Mouse (Mus musculus) liver, embryonic 11.5 days (tissue): ENCODE results near the gene Pou3f3. TPM values are rescaled to one million over a fixed set of nuclear protein-coding genes. Genes with fewer than 3 reads are reported as not detected.

Experiments used
- ATAC-seq: fragments of 200-750 bp; cut with Nextera tagmentation; replicated peaks from 2 replicates; pipeline ENCODE4 v1.8.0; 2017; ENCODE audit warnings: moderate number of reproducible peaks, mild to moderate bottlenecking, moderate TSS enrichment, moderate library complexity; ENCODE audit not compliant: low FRiP score
- DNase-seq: peaks from one replicate; pipeline ENCODE4 v3.0.0-alpha.2; 2017; ENCODE audit warnings: low spot score
- H3K27ac ChIP-seq: fragments of 300-500 bp; sonication (generic); 2 replicates; pipeline ENCODE4 v1.5.1; 2014; ENCODE audit warnings: mild to moderate bottlenecking, low read depth, low read length, control low read depth
- H3K27me3 ChIP-seq: fragments of 300-500 bp; sonication (generic); replicated peaks from 2 replicates; pipeline ENCODE4 v1.6.1; 2014; ENCODE audit warnings: low read length, mixed read lengths; ENCODE audit not compliant: control insufficient read depth, insufficient read depth
- H3K36me3 ChIP-seq: fragments of 300-500 bp; sonication (generic); 2 replicates; pipeline ENCODE4 v1.6.1; 2014; ENCODE audit warnings: mild to moderate bottlenecking, low read length, moderate library complexity, mixed read lengths; ENCODE audit not compliant: control insufficient read depth, insufficient read depth
- H3K4me1 ChIP-seq: fragments of 300-500 bp; sonication (generic); replicated peaks from 2 replicates; pipeline ENCODE4 v1.6.1; 2014; ENCODE audit warnings: low read length, mixed read lengths; ENCODE audit not compliant: control insufficient read depth, insufficient read depth
- H3K4me2 ChIP-seq: fragments of 300-500 bp; sonication (generic); 2 replicates; pipeline ENCODE4 v1.6.1; 2014; ENCODE audit warnings: mild to moderate bottlenecking, control low read depth, moderate library complexity
- H3K4me3 ChIP-seq: fragments of 300-500 bp; sonication (generic); 2 replicates; pipeline ENCODE4 v1.5.1; 2014; ENCODE audit warnings: low read depth, low read length, control low read depth
- H3K9ac ChIP-seq: fragments of 300-500 bp; sonication (generic); 2 replicates; pipeline ENCODE4 v1.6.1; 2014; ENCODE audit warnings: low read depth, low read length, control low read depth
- H3K9me3 ChIP-seq: fragments of 300-500 bp; sonication (generic); 2 replicates; pipeline ENCODE4 v1.6.1; 2016; ENCODE audit warnings: low read length, inconsistent platforms, mixed read lengths; ENCODE audit not compliant: control insufficient read depth
- WGBS: fragments of 180-500 bp; shearing (Covaris S2); extraction: QIAGEN DNeasy Blood & Tissue Kit; methylation state at CpG from one replicate; pipeline ENCODE4 v1.1.7; 2014; 5-methylcytosine and 5-hydroxymethylcytosine counted together
- polyA plus RNA-seq: library from polyadenylated mRNA; unstranded; fragments of >200 nt; fragmentation: Nextera tagmentation; extraction: Ambion mirVana; gene quantifications from 2 replicates; pipeline ENCODE4 v1.2.1, GENCODE M21; 2014

Pou3f3 gene
- polyA plus RNA-seq, 1 experiment from 2014 or later: 0.11 TPM

DNA sequence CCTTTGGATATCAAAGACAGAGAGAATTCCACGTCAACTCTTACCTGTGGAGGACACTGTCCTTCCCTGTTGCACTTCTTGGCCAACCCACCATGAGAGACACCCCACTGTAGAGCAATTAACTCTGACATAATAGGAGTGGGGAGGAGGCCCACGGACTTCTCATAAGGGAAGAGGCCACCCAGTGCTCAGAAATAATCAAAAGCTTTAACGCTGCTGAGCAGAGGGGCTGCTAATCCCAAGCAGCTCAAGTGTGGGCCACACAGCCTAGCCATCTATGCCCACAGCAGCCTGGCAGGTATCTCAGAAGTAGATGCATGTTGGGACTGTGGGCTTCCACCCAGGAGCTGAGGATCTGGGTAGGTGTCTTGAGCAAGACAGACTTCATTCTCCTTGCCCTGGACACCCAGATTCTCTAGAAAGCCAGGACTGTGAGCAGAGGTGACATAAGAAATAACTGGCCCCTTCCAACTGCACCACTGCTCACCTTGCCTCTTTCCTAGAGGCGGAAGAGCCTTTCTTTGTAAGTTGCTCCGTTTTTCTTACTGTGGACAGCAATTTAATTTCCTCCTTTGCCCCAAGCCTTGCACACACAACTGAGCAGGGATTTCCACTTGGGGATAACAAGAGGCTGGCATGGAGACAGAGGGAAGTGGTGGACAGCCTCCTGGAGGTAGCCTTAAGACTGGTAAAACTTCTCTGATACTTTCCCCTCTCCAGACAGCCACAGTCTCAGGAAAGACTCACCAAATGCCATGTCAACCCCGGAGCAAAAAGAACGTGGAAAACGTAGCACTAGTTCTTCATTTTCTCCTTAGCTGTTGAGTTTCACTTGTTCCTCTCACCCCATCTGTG, 16.1 kb downstream of the Pou3f3 start:
- DNase-seq (no peak), ATAC-seq (no peak)
- Histone ChIP-seq H3K27me3 (peaks cover 97% of the 10 kb centered on the region), H3K36me3 (no peaks in the 10 kb centered on the region), H3K27ac (no peak overlapping the region), H3K9ac (no peak overlapping the region), H3K4me3 (no peak overlapping the region), H3K4me2 (no peak overlapping the region), H3K9me3 (no peaks in the 10 kb centered on the region), H3K4me1 (no peaks in the 10 kb centered on the region)
- 5% methylated on average over 8 of the region's 8 CpGs for WGBS

GRCm38 (mm10) chr1:42712311-42712690, 16.7 kb downstream of the Pou3f3 start:
- Histone ChIP-seq H3K36me3 (no peaks in the 10 kb centered on the region), H3K27me3 (peaks cover 90% of the 10 kb centered on the region), H3K4me1 (no peaks in the 10 kb centered on the region), H3K9me3 (no peaks in the 10 kb centered on the region), H3K4me3 (no peak overlapping the region), H3K27ac (no peak overlapping the region), H3K4me2 (no peak overlapping the region), H3K9ac (no peak overlapping the region)
- whole genome bisulfite sequencing: 7% methylated on average over 4 of the region's 4 CpGs
- ATAC-seq (no peak), DNase-seq (no peak)

GRCm38 (mm10) chr1:42713104-42713932, 17.8 kb downstream of the Pou3f3 start:
- DNase-seq: peak; percentile 48

GRCm38 (mm10) chr1:42714016-42714931, 18.7 kb downstream of the Pou3f3 start:
- Histone ChIP-seq H3K4me3 (peak overlapping the region; percentile 39), H3K4me1 (no peaks in the 10 kb centered on the region), H3K9ac (no peak overlapping the region), H3K9me3 (no peaks in the 10 kb centered on the region), H3K27ac (no peak overlapping the region), H3K36me3 (no peaks in the 10 kb centered on the region), H3K4me2 (peak overlapping the region; percentile 61), H3K27me3 (peaks cover 80% of the 10 kb centered on the region)
- ATAC-seq: no peak
- peak; percentile 41 for DNase-seq
- 1% methylated on average over 27 of the region's 31 CpGs for WGBS

More at GRCm38 (mm10) chr1:42713104-42713932, 17.8 kb downstream of the Pou3f3 start:
- no peaks in the 10 kb centered on the region for H3K36me3 ChIP-seq
- H3K27ac ChIP-seq: no peak overlapping the region
- H3K4me2 ChIP-seq: peak overlapping the region; percentile 61
- H3K4me1 ChIP-seq: no peaks in the 10 kb centered on the region
- H3K27me3 ChIP-seq: peaks cover 81% of the 10 kb centered on the region
- no peak for ATAC-seq
- no peak overlapping the region for H3K9ac ChIP-seq
- H3K9me3 ChIP-seq: no peaks in the 10 kb centered on the region
- peak overlapping the region; percentile 39 for H3K4me3 ChIP-seq
- 2% methylated on average over 46 of the region's 46 CpGs for WGBS

DNA sequence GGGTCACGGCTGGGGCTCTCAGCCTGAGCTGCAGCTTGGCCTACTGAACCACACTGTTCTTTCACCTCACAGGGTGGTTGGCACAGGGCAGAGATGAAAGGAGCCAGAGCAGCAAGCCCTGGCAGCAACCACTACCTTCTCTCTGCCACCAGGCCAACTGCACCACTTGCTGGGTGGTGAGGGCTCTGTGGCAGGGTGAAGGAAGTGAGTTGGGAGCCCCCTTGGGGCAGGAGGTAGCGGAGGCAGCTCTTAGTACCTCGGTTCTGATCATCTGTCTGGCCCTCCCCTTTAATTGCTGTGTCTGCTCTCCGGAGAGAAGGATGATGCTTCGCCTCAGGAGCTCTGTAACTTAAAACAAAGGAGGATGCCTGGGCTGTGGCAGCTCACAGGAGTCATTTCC, 23.0 kb downstream of the Pou3f3 start:
- Histone ChIP-seq H3K27me3 (peaks cover 45% of the 10 kb centered on the region), H3K27ac (no peak overlapping the region), H3K9ac (no peak overlapping the region), H3K9me3 (no peaks in the 10 kb centered on the region), H3K36me3 (no peaks in the 10 kb centered on the region), H3K4me2 (no peak overlapping the region), H3K4me1 (no peaks in the 10 kb centered on the region), H3K4me3 (no peak overlapping the region)
- no peak for DNase-seq
- ATAC-seq: no peak
- 23% methylated on average over 5 of the region's 5 CpGs for WGBS

- Histone ChIP-seq H3K27ac (no peak overlapping the region), H3K9ac (no peak overlapping the region), H3K4me3 (no peak overlapping the region), H3K4me2 (no peak overlapping the region), H3K4me1 (no peaks in the 10 kb centered on the region), H3K27me3 (peaks cover 18% of the 10 kb centered on the region), H3K36me3 (no peaks in the 10 kb centered on the region), H3K9me3 (no peaks in the 10 kb centered on the region)
- ATAC-seq (no peak), DNase-seq (no peak)
- WGBS: 65% methylated on average over 5 of the region's 5 CpGs
Measured at GRCm38 (mm10) chr1:42721353-42721752, 25.8 kb downstream of the Pou3f3 start.

GRCm38 (mm10) chr1:42723769-42724300, 28.3 kb downstream of the Pou3f3 start:
- no peak for ATAC-seq
- H3K27ac ChIP-seq: no peak overlapping the region
- no peak overlapping the region for H3K4me2 ChIP-seq
- H3K36me3 ChIP-seq: no peaks in the 10 kb centered on the region
- no peaks in the 10 kb centered on the region for H3K9me3 ChIP-seq
- no peak overlapping the region for H3K9ac ChIP-seq
- peaks cover 12% of the 10 kb centered on the region for H3K27me3 ChIP-seq
- 76% methylated on average over 1 of the region's 1 CpGs for WGBS
- H3K4me3 ChIP-seq: no peak overlapping the region
- no peaks in the 10 kb centered on the region for H3K4me1 ChIP-seq
- no peak for DNase-seq

- ATAC-seq (no peak), DNase-seq (no peak)
- Histone ChIP-seq H3K4me1 (no peaks in the 10 kb centered on the region), H3K4me2 (no peak overlapping the region), H3K9ac (no peak overlapping the region), H3K27me3 (peaks cover 3% of the 10 kb centered on the region; the same call in 1 of the 2 replicates), H3K4me3 (no peak overlapping the region), H3K9me3 (no peaks in the 10 kb centered on the region), H3K27ac (no peak overlapping the region), H3K36me3 (no peaks in the 10 kb centered on the region)
- WGBS: 81% methylated on average over 2 of the region's 2 CpGs
Measured at GRCm38 (mm10) chr1:42724881-42725280, 29.3 kb downstream of the Pou3f3 start.
